Mouse (Mus musculus) ovary, postnatal 10 days (tissue): ENCODE data around the gene Tas2r124.

Experiments used
- DNase-seq: peaks from one replicate; pipeline ENCODE4 v3.0.0; 2022; ENCODE audit warnings: low spot score

Tas2r124 gene

GRCm38 (mm10) chr6:132754430-132754829 is at the start of gene Tas2r124:
Gene Tas2r124 (plus strand): TSS chr6:132754730.
- no peak for DNase-seq

- no peak for DNase-seq
These were observed 42.7 kb upstream of the Tas2r124 start, which contains the start of gene Tas2r122 for GRCm38 (mm10) chr6:132711828-132712227. Gene Tas2r122 (minus strand): TSS chr6:132711928.

GRCm38 (mm10) chr6:132737935-132738334 is 16.6 kb upstream of the Tas2r124 start, which contains the start of gene Tas2r115:
Gene Tas2r115 (minus strand): TSS chr6:132738035.
- DNase-seq: no peak

- DNase-seq: no peak
These were observed 4.3 kb upstream of the Tas2r124 start for GRCm38 (mm10) chr6:132750206-132750605.

GRCm38 (mm10) chr6:132761831-132762230 is 7.3 kb downstream of the Tas2r124 start, which contains the start of gene Tas2r102:
Gene Tas2r102 (plus strand): TSS chr6:132762131.
- DNase-seq: no peak

- no peak for DNase-seq
These were observed 23.5 kb downstream of the Tas2r124 start, which contains the start of gene Tas2r136 for GRCm38 (mm10) chr6:132778062-132778461. Gene Tas2r136 (minus strand): TSS chr6:132778162.

GRCm38 (mm10) chr6:132795393-132795792 is 40.9 kb downstream of the Tas2r124 start:
- DNase-seq: no peak

- no peak for DNase-seq
These were observed 48.0 kb downstream of the Tas2r124 start, which contains the start of gene Tas2r117 for GRCm38 (mm10) chr6:132802518-132802917. Gene Tas2r117 (plus strand): TSS chr6:132802818.
